Mouse (Mus musculus) Patski (cell line): ENCODE results near the gene Pms1. TPM values are rescaled to one million over a fixed set of nuclear protein-coding genes. Genes with fewer than 3 reads are reported as not detected.

Experiments
- ATAC-seq: fragments of 100-300 bp; one replicate; pipeline ENCODE4 v1.8.0; 2021
- CTCF ChIA-PET: fragments of 350-600 bp; sonication (Branson Sonifier 250); formaldehyde crosslinking; loops from one replicate; lab custom pipeline; 2022; ENCODE audit warnings: inconsistent platforms; lab: Charles Lee
- POLR2A ChIA-PET: fragments of 350-600 bp; sonication (Branson Sonifier 250); formaldehyde crosslinking; loops from one replicate; lab custom pipeline; 2022; ENCODE audit warnings: antibody characterized with exemption, inconsistent platforms; lab: Charles Lee
- DNase-seq: peaks from one replicate; pipeline ENCODE4 v3.0.0-alpha.2; 2011; ENCODE audit warnings: low read depth, low spot score
- H3K27me3 ChIP-seq: fragments of 371-371 bp; one replicate; pipeline ENCODE4 v1.5.1; 2021
- CTCF ChIP-seq: fragments of 100-300 bp; IDR thresholded peaks from one replicate; pipeline ENCODE4 v1.5.1; 2021
- in situ Hi-C: fragments of 300-500 bp; cut with MboI; formaldehyde crosslinking; loops from 3 replicates; pipeline ENCODE4 v1.11.1; 2018; ENCODE audit warnings: low pct_unique_long_range_greater_than_20kb, mixed read lengths
- polyA plus RNA-seq: library from polyadenylated mRNA; unstranded; gene quantifications from one replicate; pipeline ENCODE4 v1.2.3, GENCODE M21; 2021

The Pms1 gene
- polyA plus RNA-seq, 1 experiment from 2014 or later = 7.1 TPM

DNA sequence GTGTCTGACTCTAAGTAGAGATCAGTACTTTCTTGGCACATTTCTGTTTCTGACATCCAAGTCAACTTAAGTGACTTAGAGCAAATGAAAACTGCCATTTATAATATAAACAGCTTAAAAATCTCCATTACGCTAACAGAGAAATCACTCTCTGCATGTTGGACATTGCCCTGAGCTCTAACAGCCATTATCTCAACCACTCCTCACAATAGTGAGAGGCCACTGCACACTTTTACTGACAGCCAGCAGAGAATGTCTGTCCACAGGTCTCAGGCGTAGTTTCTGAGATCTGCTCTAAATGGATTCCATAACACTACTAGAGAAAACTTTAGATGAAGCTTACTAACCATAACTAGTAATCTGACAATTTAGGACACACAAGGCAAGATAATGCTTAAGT, 92.9 kb downstream of the Pms1 start:
- no peaks in the 10 kb centered on the region for H3K27me3 ChIP-seq
- TF ChIP-seq CTCF = no peak
- CTCF ChIA-PET = no interaction called here
- in situ Hi-C loops = no loop called here
- POLR2A ChIA-PET = no interaction called here
- no peak for ATAC-seq
- DNase-seq = no peak

DNA sequence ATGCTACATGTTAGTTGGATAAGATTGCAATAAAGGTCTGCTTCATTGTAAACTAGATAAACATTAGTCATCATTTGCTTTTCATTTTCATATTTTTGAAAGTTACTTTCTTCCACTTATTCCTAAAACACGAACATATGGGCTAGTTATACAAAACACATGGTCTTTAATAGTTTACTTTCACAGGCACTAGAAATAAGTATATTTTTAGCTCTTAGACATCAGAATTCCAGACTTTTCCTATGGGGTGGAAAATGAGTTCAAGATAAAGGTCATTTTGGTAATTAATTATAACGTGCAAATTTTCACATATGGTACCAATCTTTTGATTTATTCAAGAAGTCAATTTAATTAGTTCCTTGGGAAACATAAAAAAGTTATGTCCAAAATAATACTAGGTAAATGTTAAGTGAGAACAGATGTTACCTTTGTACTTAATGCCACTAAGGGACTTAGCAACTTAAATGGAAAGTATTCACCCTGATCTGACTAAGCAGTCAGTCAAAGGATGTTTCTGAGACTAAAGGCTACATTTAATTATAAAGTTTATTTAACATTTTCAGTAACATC, 95.1 kb downstream of the Pms1 start:
- ATAC-seq = no peak
- CTCF ChIA-PET = no interaction called here
- no peak for DNase-seq
- no peaks in the 10 kb centered on the region for H3K27me3 ChIP-seq
- TF ChIP-seq CTCF = no peak
- POLR2A ChIA-PET = no interaction called here
- in situ Hi-C loops = no loop called here

DNA sequence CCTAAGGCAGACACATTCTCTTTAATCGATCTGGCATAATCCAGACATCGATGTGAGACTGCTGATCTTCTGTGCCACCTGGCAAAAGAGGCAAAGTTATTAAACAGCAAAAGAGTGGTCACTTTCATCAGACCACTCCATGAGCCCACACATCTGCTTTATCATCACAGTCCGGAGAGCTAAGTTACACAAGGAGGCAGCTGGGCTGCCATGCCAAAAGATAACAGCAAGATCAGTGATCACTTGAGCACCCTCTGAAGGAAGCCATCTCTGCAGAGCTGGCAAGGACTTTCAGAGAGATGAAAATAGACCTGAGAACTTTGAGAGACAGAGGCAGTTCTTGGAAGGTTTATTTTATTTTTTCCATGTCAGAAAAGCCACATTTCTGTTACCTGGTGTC, 102.3 kb downstream of the Pms1 start:
- DNase-seq = no peak

DNA sequence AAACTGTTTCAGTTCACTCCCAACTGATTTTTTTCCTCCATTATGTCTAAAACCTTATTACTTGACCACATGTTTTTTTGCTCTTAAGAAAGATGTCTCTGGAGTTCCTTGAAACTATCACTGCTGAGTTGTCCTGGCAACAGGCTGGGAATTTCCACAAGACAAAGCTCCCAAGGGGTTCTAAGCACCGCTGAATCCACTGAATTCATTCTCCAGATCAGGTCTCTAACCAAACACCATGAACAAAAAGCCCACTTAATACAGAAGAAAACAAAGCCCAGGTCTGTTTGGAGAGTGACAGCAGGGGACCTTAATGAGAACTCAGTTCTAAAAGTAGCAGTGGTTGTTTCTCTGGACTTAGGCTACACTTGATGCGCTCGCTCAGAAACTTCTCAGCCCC, 105.6 kb downstream of the Pms1 start:
- TF ChIP-seq CTCF = no peak
- in situ Hi-C loops = no loop called here
- CTCF ChIA-PET = no interaction called here
- ATAC-seq (no peak), DNase-seq (no peak)
- POLR2A ChIA-PET = interaction anchor here (0.6 kb wide), 1 partner anchor 110 kb away, joined by 3 read pairs; no protein-coding TSS in a partner anchor
- H3K27me3 ChIP-seq = no peaks in the 10 kb centered on the region

More for the DNA sequence above, 102.3 kb downstream of the Pms1 start:
- ATAC-seq = no peak
- ChIA-PET CTCF (no interaction called here), POLR2A (interaction anchor here (0.7 kb wide), 1 partner anchor 50 kb away, joined by 3 read pairs; no protein-coding TSS in a partner anchor)
- no peaks in the 10 kb centered on the region for H3K27me3 ChIP-seq
- in situ Hi-C loops = no loop called here
- TF ChIP-seq CTCF = no peak

- in situ Hi-C loops = no loop called here
- CTCF ChIA-PET = no interaction called here
- no peak for ATAC-seq
These were observed 107.2 kb downstream of the Pms1 start for GRCm38 (mm10) chr1:53189620-53190019.

GRCm38 (mm10) chr1:53187536-53187935, 109.3 kb downstream of the Pms1 start, which contains the start of gene 1700019A02Rik:
Gene 1700019A02Rik, minus strand, starts transcription at chr1:53187636.
- POLR2A ChIA-PET = no interaction called here
- in situ Hi-C loops = no loop called here
- no peaks in the 10 kb centered on the region for H3K27me3 ChIP-seq
- CTCF ChIA-PET = no interaction called here
- no peak for ATAC-seq
- TF ChIP-seq CTCF = no peak
- no peak for DNase-seq

More at GRCm38 (mm10) chr1:53189620-53190019, 107.2 kb downstream of the Pms1 start:
- DNase-seq = no peak
- H3K27me3 ChIP-seq = no peaks in the 10 kb centered on the region
- POLR2A ChIA-PET = no interaction called here
- no peak for TF ChIP-seq CTCF

- ATAC-seq = no peak
These were observed 110.5 kb downstream of the Pms1 start for GRCm38 (mm10) chr1:53186301-53186700.

DNA sequence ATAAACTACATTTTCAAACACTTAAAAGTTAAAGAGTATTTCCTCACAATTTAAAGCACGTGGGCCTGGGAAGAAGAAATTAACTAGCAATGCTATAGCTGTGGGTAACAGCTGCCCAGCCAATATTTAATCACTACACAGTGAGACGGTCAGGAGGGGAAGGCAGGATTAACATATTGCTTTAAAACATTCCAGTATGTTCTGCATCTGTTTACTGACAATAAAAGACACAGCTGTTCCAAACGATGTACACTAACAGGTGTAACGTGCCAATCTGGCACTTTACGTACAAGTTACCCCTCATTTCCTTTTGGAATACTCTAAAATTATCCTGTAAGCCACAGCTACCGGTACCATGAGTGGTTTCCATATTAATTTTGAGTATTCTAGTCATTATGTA, 139.1 kb downstream of the Pms1 start:
- peaks cover 8% of the 10 kb centered on the region for H3K27me3 ChIP-seq
- ATAC-seq (no peak), DNase-seq (no peak)
- ChIA-PET CTCF (no interaction called here), POLR2A (no interaction called here)
- in situ Hi-C loops = no loop called here
- TF ChIP-seq CTCF = no peak

More at GRCm38 (mm10) chr1:53186301-53186700, 110.5 kb downstream of the Pms1 start:
- CTCF ChIA-PET = interaction anchor here (0.6 to 1.4 kb wide), 2 partner anchors 45 to 237 kb away, joined by 3 to 5 read pairs; no protein-coding TSS in a partner anchor
- TF ChIP-seq CTCF = no peak
- no peak for DNase-seq
- POLR2A ChIA-PET = no interaction called here
- no peaks in the 10 kb centered on the region for H3K27me3 ChIP-seq
- in situ Hi-C loops = no loop called here

Other genes with a start within 250 kb of the Pms1 start
- not detected for gene Mstn, start 235.4 kb downstream of the Pms1 start, polyA plus RNA-seq
- gene 1700019A02Rik, start 109.4 kb downstream of the Pms1 start, polyA plus RNA-seq = not detected
- gene Ormdl1, start 77 bp upstream of the Pms1 start, polyA plus RNA-seq = 24.4 TPM
- not detected for gene Gm28778, start 93 bp upstream of the Pms1 start, polyA plus RNA-seq
- 16.2 TPM for gene Osgepl1, start 16.6 kb upstream of the Pms1 start, polyA plus RNA-seq
- gene Asdurf, start 55.6 kb upstream of the Pms1 start, polyA plus RNA-seq = not detected
- gene Gm28551, start 55.6 kb upstream of the Pms1 start, polyA plus RNA-seq = 0.13 TPM
- 33.7 TPM for gene Asnsd1, start 55.7 kb upstream of the Pms1 start, polyA plus RNA-seq